Mouse (Mus musculus) gastrocnemius, adult 2 months (tissue): Measurements from ENCODE around the gene Gabbr1. TPM values are rescaled to one million over a fixed set of nuclear protein-coding genes. Genes with fewer than 3 reads are reported as not detected.
A peak's percentile ranks its signal among the peaks of the same experiment; 100 is the strongest.
"Not testable (repeated sequence)": the region's sequence is repeated elsewhere in the genome, so short reads cannot be mapped to it uniquely, and the experiment has no call there.

Experiments
- DNase-seq: peaks from one replicate; pipeline ENCODE4 v3.0.0; 2022
- H3K27ac ChIP-seq: fragments of 200-600 bp; 2 replicates; pipeline ENCODE4 v1.8.1; 2022; ENCODE audit warnings: mild to moderate bottlenecking
- H3K4me3 ChIP-seq: fragments of 200-600 bp; 2 replicates; pipeline ENCODE4 v1.8.1; 2022; ENCODE audit warnings: mild to moderate bottlenecking, moderate library complexity
- CTCF ChIP-seq: fragments of 200-600 bp; IDR thresholded peaks from 2 replicates; pipeline ENCODE4 v1.8.1; 2022; ENCODE audit warnings: antibody characterized with exemption, mild to moderate bottlenecking, moderate library complexity
- intact Hi-C: fragments of 180-260 bp; cut with DNase I; formaldehyde crosslinking; loops from one replicate; pipeline ENCODE4 v1.15.1; 2025
- long read RNA-seq, 2 experiments: library from polyadenylated mRNA; stranded (forward); transcript quantifications; one replicate each; pipeline ENCODE4 v2.0.0; 2021
- total RNA-seq, 2 experiments: library from RNA; stranded (reverse); gene quantifications; 2 replicates each; pipeline ENCODE4 v1.2.3; 2021

Gabbr1 gene
- 1 to 10 TPM; 8.5 to 9.1 TPM for total RNA-seq
- long read RNA-seq, experiment 1, partial matches to known transcripts: 1 of 2 reads
- long read RNA-seq, experiment 1, other reads (novel, unspliced or antisense): 0 of 2 reads
- long read RNA-seq, experiment 2, partial matches to known transcripts: 0 of 4 reads
- long read RNA-seq, experiment 2, other reads (novel, unspliced or antisense): 1 of 4 reads

DNA sequence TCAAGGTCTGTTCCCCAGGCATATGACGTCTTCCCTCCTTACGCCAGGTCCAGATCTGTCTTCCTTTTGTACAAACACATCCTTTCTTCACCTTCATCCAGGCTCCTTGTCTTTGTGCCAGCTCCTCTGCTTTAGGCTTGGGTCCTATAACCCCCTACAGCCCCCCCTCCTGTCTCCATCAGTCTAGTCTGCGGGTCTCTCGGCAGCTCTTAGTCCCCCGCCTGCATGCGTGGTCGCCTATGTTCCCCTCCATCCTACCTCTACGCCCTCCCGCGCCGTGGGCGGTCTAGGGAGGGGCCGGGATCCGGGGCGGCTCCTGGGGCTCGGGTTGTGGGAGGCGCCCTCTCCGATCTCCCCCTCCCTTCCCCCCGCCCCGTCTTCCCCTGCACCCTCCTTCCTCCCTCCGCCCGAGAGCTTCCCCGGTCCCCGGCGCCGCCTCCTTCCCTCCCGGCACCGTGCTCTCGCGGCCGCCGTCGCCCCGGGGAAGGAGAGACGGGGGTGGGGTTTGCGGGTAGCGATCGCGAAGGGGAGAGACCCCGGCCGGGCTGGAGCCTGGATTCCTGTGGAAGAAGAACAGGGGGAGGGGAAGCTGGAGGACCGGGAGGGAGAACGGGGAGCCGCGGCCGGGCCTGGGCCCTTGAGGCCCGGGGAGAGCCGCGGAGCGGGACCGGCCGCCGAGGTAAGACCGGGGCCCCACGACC, at the start of gene Gabbr1:
Gene Gabbr1 (plus strand): TSS at position 356 of the 701 bp plus-strand sequence.
- H3K4me3 ChIP-seq: peak within 1 kb of the TSS; percentile 93
- DNase-seq: peak; percentile 88
- no peak for TF ChIP-seq CTCF
- peak within 1 kb of the TSS; percentile 86 for H3K27ac ChIP-seq
- intact Hi-C loops: loop anchor here (5.0 kb wide), 1 partner anchor 128 kb away; no protein-coding TSS in a partner anchor

DNA sequence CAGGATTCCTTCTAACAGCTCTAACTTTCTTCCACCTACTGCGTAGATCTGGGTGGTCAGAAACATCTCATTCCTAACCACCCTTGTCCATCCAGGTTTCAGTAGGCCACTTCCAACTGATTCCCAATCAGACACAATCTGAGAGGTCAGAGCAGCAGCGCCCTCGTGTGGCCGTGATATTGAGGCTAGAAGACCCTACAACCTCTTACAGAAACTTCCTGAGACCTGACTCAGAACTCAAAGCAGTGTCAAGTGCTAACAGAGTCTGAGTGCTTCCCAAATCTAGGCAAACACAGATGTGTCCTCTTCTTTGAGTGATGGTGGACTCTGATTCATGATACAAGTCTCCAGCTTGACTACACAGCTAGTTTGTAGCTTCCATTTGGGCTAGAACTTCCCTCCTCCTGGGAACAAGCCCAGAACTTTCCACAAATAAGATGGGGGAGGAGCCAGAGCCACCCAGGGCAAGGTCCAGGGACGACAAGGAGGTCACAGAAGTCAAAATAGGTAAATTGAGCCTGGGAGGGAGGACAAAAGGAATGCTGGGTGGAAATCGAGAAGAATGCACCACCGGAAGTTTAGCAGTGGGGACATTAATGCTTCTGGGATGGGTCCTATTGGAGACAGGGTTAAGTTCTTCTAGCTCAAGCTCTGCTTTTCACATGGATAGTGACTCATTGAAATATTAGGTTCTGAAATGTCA, 48.6 kb upstream of the Gabbr1 start:
- intact Hi-C loops: loop anchor here (1.0 to 2.0 kb wide), 2 partner anchors 50 to 82 kb away; no protein-coding TSS in a partner anchor
- peak; percentile 82 for DNase-seq
- H3K27ac ChIP-seq: no peak overlapping the region
- peak; percentile 87 for TF ChIP-seq CTCF
- no peak overlapping the region for H3K4me3 ChIP-seq

DNA sequence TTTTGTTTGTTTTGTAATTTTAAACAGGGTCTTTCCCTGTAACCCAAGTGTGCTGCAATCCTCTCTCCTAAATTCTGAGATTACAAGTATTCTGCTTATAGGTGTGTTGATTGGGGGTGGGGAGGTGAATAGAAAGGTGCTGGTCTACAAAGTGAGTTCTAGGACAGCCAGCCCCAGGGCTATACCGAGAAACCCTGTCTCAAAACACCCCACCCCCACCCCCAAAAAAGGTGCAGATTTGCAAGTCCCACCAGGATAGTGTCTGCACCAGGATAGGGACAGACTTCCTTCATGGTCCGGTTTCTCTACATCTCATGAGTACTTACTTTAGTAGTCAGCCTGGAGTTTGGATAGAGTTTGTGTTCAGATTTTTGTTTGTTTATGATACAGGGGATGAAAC, 47.3 kb upstream of the Gabbr1 start:
- intact Hi-C loops: no loop called here

DNA sequence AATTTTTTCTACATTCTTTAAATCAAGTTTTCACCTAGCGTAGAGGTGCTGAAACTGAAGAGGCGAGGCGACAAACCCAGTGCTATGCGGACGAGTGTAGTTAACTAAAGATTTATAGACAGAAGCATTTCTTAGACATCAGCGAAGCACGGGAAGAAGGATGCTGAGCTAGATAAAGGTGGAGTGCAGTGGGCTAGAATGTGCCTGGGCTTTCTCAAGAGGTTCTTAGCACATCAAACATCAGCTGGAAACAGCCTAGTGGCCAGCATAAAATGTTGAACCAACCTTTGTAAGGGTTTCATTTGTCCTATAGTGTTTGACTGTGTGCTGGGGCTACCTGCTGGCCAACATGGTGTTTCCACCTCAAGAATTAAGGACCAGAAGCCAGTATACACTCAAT, 44.9 kb upstream of the Gabbr1 start, which contains the start of gene Zfp57:
Gene Zfp57 (plus strand): TSS at position 301 of the 400 bp plus-strand sequence.
- no peak for DNase-seq
- no peak for TF ChIP-seq CTCF
- intact Hi-C loops: no loop called here
- Histone ChIP-seq H3K4me3 (no peak within 1 kb of the TSS), H3K27ac (no peak within 1 kb of the TSS)

More for the DNA sequence above, 47.3 kb upstream of the Gabbr1 start:
- no peak overlapping the region for H3K27ac ChIP-seq
- TF ChIP-seq CTCF: no peak
- H3K4me3 ChIP-seq: no peak overlapping the region
- DNase-seq: no peak

DNA sequence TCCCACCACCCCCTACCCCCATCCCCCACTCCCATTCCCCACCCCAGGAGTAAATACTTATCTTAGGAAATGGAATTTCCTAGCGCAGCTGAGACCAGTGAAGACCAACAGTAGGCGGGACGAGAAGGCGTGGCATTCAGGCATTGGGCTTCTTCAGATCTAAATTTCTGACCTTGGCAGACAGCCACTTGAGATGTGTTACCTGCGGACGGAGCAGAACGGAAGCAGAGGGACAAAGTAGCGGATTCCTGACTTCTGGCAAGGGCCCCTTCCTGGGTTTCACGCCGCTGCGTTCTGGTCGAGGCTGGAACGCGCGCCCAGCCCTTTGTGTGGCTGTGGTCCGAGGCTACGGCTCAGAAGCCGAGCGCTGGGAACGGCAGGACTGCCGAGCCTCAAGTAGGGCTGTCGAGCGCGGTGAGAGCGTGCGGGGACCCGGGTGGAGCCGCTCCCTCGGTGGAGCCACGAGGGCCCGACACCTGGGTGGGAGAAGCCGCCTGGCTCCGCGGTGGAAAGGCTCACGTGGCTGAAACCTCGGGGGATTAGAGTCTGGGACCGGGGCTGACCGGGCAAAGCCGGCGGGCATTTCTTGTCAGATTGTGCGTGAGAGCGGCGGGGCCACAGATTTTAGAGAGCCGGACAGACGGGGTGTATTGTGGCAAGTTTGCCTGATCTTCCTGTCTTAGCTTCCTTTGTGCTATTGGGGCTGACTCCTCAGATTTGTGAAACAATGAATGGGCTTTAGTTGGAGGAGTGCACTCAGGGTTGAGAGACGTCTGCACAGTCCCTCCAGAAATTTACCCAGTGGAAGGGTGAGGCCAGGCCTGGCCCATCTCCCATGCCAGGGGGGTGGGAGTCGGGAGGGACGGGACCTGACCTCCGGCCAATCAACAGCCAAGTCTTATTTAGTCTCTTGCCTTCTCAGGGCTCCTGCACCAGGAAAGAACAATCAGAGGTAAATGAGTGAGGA, 43.1 kb upstream of the Gabbr1 start:
- peak; percentile 27 for DNase-seq

DNA sequence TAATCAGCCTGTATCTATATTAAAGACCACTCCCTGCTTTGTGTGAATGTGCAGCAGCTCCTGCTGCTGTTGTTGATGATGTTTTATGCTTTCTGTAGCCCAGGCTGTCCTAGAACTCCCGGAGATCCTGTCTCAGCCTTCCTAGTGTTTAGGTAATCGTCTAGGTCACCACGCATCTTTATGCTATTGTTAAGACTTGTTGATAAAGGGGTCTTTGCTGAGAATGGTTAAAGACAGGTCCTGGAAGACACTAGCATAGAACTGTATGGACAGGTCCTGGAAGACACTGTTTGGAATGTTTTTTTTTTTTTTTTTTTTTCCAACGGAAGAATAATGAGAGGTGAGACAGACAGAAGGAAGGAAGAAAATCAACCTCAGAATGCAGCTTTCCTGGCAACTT, 42.4 kb upstream of the Gabbr1 start:
- no peak overlapping the region for H3K27ac ChIP-seq
- intact Hi-C loops: no loop called here
- no peak for DNase-seq
- H3K4me3 ChIP-seq: peak overlapping the region; percentile 78; the same call in 1 of the 2 replicates
- TF ChIP-seq CTCF: no peak

More for the DNA sequence above, 43.1 kb upstream of the Gabbr1 start:
- Histone ChIP-seq H3K4me3 (peak overlapping the region; percentile 78), H3K27ac (peak overlapping the region; percentile 56)
- intact Hi-C loops: no loop called here
- TF ChIP-seq CTCF: no peak

DNA sequence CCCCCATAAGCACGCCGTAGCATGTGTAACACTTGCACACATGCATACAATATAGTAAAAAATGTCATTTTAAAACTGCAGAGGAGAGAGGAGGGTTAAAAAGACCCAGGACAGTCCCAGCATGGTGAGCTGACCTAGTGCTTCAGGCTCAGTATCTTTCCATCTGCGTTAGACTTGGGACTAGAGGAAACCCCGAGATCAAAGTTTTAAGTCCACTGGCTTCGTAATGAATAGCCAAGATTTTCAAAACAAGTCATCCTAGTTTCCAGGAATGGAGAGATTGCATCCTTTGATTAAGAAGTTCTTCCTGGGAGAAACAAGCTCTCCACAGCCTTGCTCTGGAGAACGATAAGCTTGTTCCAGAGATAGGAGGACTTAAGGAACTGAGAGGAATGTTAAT, 37.6 kb upstream of the Gabbr1 start:
- TF ChIP-seq CTCF: no peak
- H3K27ac ChIP-seq: no peak overlapping the region
- intact Hi-C loops: no loop called here
- H3K4me3 ChIP-seq: no peak overlapping the region
- no peak for DNase-seq

DNA sequence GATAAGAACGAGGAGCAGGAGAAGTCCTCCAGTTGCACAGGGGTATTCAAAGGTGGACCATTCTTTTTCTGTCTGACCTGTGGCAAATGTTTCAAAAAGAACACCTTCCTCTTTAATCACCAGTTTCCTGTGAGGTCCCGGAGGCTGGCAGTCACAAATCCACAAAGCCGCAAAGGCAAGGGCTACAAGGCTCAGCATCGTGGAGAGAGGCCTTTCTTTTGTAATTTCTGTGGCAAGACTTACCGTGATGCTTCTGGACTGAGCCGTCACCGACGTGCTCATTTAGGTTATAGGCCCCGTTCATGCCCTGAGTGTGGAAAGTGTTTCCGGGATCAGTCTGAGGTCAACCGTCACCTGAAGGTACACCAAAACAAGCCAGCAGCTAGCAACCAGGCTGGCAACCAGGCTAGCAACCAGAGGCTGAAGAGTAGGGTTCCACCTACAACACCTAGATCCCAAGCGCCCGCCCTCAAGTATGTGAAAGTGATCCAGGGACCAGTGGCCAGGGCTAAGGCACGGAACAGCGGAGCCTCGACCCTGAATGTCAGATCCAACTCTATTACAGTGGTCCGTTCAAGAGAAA, 36.2 kb upstream of the Gabbr1 start:
- TF ChIP-seq CTCF: no peak
- H3K27ac ChIP-seq: no peak overlapping the region

DNA sequence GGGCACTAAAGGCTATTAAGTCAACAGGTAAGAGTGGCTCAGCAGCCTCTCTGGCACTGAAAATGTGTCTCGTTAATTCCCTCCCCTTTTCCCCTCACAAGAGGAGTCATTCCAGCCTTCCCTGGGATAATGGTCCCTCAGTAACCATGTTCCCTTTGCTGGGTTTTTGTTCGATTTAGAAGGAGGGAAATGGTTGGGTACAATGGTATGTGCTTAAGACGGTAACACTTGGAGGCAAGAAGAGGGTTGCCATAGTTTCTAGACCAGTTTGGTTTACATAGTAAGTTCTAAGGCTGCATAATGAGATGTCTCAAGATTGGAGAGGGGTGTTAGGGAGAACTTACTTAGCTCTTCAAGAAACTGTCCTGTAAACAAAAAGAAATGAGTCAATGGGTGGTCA, 34.0 kb upstream of the Gabbr1 start:
- H3K27ac ChIP-seq: no peak overlapping the region
- intact Hi-C loops: no loop called here
- TF ChIP-seq CTCF: no peak
- no peak for DNase-seq
- H3K4me3 ChIP-seq: no peak overlapping the region

More for the DNA sequence above, 36.2 kb upstream of the Gabbr1 start:
- no peak for DNase-seq
- intact Hi-C loops: no loop called here
- no peak overlapping the region for H3K4me3 ChIP-seq

DNA sequence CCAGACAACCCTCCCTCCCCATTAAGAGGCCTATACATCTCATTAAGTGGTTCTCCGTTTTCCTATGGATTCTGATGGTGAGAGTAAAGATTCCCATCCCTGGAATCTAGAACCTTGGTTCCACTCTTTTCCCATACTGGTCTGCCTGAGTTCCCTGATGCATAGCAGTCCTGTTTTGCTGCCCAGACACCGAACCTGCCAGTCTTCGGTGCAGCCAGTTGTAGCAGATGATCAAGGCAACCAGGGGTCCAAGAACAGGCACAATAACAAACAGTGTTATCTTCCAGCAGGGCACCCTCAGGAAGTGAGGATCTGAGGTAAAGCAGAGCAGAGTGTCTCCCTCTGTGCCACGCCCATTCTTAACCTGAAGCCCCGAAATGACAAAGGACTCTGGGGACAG, 33.6 kb upstream of the Gabbr1 start:
- no peak for DNase-seq
- Histone ChIP-seq H3K27ac (no peak overlapping the region), H3K4me3 (no peak overlapping the region)
- intact Hi-C loops: no loop called here
- TF ChIP-seq CTCF: no peak

DNA sequence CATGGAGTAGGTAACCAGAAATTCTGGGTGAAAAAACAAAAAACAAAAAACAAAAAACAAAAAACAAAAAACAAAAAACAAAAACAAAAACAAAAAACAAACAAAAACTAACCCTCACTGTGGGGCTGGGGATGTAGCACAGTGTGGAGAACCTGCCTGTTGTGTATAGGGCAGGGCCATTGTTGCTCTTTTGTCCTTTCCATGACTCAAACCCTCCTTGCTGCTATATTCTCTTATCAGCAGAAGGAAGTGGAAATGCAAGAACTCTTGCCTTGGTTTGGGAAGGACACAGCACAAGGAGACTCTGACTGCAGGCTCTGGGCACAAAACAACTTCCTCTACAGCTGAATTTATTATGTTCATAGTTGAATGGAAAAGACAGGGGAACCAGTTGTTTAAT, 29.4 kb upstream of the Gabbr1 start:
- intact Hi-C loops: no loop called here
- no peak overlapping the region for H3K4me3 ChIP-seq
- no peak for TF ChIP-seq CTCF
- H3K27ac ChIP-seq: no peak overlapping the region
- no peak for DNase-seq

DNA sequence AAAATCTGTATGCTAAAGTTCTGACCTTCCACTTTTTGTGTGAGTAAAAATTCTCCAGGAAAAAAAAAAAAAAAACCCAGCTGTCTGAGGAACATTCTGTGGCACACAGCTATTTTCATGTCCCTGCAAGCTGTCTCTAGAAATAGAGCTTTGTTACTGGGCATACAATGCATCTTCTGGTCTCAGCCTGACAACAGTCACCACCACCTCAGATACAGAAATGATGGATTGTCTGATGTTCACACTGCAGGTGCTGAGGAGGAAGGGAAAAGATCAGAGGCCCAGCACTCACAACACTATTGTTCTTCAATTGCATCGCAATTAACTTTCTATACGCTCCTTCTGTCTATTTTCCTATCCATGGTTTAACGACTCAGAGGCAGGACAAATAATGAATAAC, 27.4 kb upstream of the Gabbr1 start:
- Histone ChIP-seq H3K4me3 (no peak overlapping the region), H3K27ac (no peak overlapping the region)
- no peak for DNase-seq
- no peak for TF ChIP-seq CTCF
- intact Hi-C loops: no loop called here

DNA sequence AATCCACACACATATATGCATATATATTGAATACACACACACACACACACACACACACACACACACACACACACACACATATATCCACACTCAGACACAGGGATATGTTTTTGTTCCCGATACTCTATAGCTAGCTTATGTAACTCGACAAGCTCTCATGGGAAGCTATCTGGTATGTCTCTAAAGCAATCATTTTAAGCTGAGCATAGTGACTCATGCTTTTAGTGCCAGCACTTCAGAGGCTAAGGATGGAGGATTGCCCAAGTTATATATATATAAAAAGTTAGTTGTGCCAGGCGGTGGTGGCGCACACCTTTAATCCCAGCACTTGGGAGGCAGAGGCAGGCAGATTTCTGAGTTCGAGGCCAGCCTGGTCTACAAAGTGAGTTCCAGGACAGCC, 26.5 kb upstream of the Gabbr1 start:
- intact Hi-C loops, H3K4me3 ChIP-seq, DNase-seq, H3K27ac ChIP-seq: not testable (repeated sequence)
